Mouse (Mus musculus): ENCODE data around the gene Lipo2. TPM values are rescaled to one million over a fixed set of nuclear protein-coding genes. Genes with fewer than 3 reads are reported as not detected.

Lipo2 gene
- 0.60 TPM for polyA plus RNA-seq (2014; fragmentation: Illumina TruSeq; extraction: RNeasy Lipid Tissue Mini Kit (QIAGEN cat#74804))

GRCm38 (mm10) chr19:33751259-33751658 lies at the start of gene Lipo2:
TSS of gene Lipo2 (minus strand) at chr19:33751359.

GRCm38 (mm10) chr19:33787359-33787758 lies 36.2 kb upstream of the Lipo2 start, which contains the start of gene Lipo1:
TSS of gene Lipo1 (minus strand) at chr19:33787459.

GRCm38 (mm10) chr19:33761287-33762086 lies 10.3 kb upstream of the Lipo2 start, which contains the start of gene Lipo3:
TSS of gene Lipo3 (minus strand) at chr19:33761951.

Other genes starting within 250 kb of the Lipo2 start
- gene Lipo4, start 233.6 kb downstream of the Lipo2 start, polyA plus RNA-seq (2014; fragmentation: Illumina TruSeq; extraction: RNeasy Lipid Tissue Mini Kit (QIAGEN cat#74804)), result not detected
- not detected for gene Gm8978, start 126.1 kb downstream of the Lipo2 start, polyA plus RNA-seq (2014; fragmentation: Illumina TruSeq; extraction: RNeasy Lipid Tissue Mini Kit (QIAGEN cat#74804))
- gene Lipo3, start 10.6 kb upstream of the Lipo2 start, polyA plus RNA-seq (2014; fragmentation: Illumina TruSeq; extraction: RNeasy Lipid Tissue Mini Kit (QIAGEN cat#74804)), result 94.0 TPM
- gene Lipo1, start 36.1 kb upstream of the Lipo2 start, polyA plus RNA-seq (2014; fragmentation: Illumina TruSeq; extraction: RNeasy Lipid Tissue Mini Kit (QIAGEN cat#74804)), result not detected
- 0.34 TPM for gene Lipf, start 209.8 kb upstream of the Lipo2 start, polyA plus RNA-seq (2014; fragmentation: Illumina TruSeq; extraction: RNeasy Lipid Tissue Mini Kit (QIAGEN cat#74804))